Mouse (Mus musculus) lung, adult 2 months (tissue): ENCODE results near the gene Zfp658. TPM values are rescaled to one million over a fixed set of nuclear protein-coding genes. Genes with fewer than 3 reads are reported as not detected.

Source experiments
- DNase-seq: peaks from one replicate; pipeline ENCODE4 v3.0.0; 2022
- H3K4me1 ChIP-seq: fragments of 200-500 bp; 2 replicates; pipeline ENCODE4 v1.6.1; 2011; ENCODE audit warnings: low read length; ENCODE audit not compliant: control insufficient read depth, insufficient read depth
- H3K4me3 ChIP-seq: fragments of 200-500 bp; replicated peaks from 2 replicates; pipeline ENCODE3; 2011; ENCODE audit warnings: low read depth, mild to moderate bottlenecking, control low read depth, low read length; ENCODE audit errors: extremely low read depth
- CTCF ChIP-seq: fragments of 200-500 bp; IDR thresholded peaks from 2 replicates; pipeline ENCODE4 v1.5.1; 2011; ENCODE audit warnings: mild to moderate bottlenecking, low read length, control low read depth; ENCODE audit not compliant: insufficient read depth
- POLR2A ChIP-seq: fragments of 200-500 bp; IDR thresholded peaks from 2 replicates; pipeline ENCODE4 v1.6.1; 2011; ENCODE audit warnings: low read depth, mild to moderate bottlenecking, control low read depth, low read length, borderline replicate concordance; ENCODE audit errors: extremely low read depth
- WGBS: fragments of 180-500 bp; shearing (Covaris S2); methylation state at CpG from one replicate; pipeline ENCODE4 v1.1.7; 2018; 5-methylcytosine and 5-hydroxymethylcytosine counted together
- polyA plus RNA-seq: library from polyadenylated mRNA; depleted of rRNA; stranded (reverse); fragments of >200 nt; gene quantifications from 2 replicates; pipeline ENCODE4 v1.2.3, GENCODE M21; 2012; rRNA removed

Zfp658 gene
- 1.6 and 1.8 TPM in 2 replicates for polyA plus RNA-seq

- TF ChIP-seq POLR2A (0 out of 2 replicates have a peak, but pooled peaks have one; percentile 36), CTCF (no peak)
- H3K4me1 ChIP-seq, result peaks cover 6% of the 10 kb centered on the region
- DNase-seq, result peak; percentile 67
- WGBS, result under 1% methylated on average over 27 of the region's 27 CpGs
- H3K4me3 ChIP-seq, result peak within 1 kb of the TSS; percentile 58
Observed at GRCm38 (mm10) chr7:43562006-43562633, at the start of gene Zfp658. Zfp658 (plus strand) TSS chr7:43562256.

DNA sequence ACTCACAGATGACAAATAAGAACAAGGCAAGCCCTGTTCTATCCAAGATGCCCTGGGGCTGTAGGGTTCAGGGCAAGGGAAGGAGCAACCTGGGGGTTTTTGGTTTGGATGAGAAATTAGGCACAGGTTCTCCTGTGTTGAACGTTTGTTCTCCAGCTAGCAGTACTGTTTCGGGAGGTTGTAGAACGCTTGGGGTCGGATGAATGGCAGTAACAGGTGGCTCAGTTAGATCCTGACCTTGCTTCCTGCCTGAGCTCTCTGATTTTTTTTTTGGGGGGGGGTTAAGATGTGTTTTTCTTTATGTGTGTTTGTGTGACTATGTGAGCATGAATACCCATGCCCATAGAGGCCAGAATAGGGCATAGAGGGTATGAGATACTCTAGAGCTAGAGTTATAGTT lies 49.5 kb upstream of the Zfp658 start:
- Histone ChIP-seq H3K4me1 (no peaks in the 10 kb centered on the region), H3K4me3 (no peak overlapping the region)
- 76% methylated on average over 4 of the region's 4 CpGs for WGBS
- TF ChIP-seq POLR2A, result no peak
- TF ChIP-seq CTCF, result no peak
- no peak for DNase-seq

- H3K4me3 ChIP-seq, result no peak overlapping the region
- whole genome bisulfite sequencing, result 77% methylated on average over 5 of the region's 5 CpGs
- DNase-seq, result no peak
- no peak for TF ChIP-seq CTCF
- TF ChIP-seq POLR2A, result no peak
- no peaks in the 10 kb centered on the region for H3K4me1 ChIP-seq
Observed at GRCm38 (mm10) chr7:43515076-43515475, 47.0 kb upstream of the Zfp658 start.

DNA sequence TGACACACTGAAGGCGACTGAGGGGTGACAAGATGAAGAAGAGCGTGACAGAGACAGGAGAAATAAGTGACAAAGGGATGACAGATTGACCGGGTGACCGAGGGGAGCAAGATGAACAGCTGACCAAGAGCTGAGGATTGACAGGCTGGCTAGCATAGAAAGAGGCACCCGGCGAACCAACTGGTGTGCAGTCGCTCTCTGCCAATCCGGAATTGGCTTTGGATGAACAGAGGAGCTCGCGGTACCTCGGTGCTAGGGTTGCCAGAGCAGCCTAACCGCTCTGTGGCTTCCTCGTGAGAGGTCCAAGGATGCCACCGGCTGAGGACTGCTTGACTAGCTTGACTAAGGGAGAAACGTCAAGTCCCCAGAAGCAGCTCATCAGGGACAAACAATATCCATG lies 43.7 kb upstream of the Zfp658 start:
- H3K4me1 ChIP-seq, result no peaks in the 10 kb centered on the region
- no peak overlapping the region for H3K4me3 ChIP-seq
- DNase-seq, result no peak
- no peak for TF ChIP-seq CTCF
- no peak for TF ChIP-seq POLR2A
- 82% methylated on average over 15 of the region's 15 CpGs for WGBS

DNA sequence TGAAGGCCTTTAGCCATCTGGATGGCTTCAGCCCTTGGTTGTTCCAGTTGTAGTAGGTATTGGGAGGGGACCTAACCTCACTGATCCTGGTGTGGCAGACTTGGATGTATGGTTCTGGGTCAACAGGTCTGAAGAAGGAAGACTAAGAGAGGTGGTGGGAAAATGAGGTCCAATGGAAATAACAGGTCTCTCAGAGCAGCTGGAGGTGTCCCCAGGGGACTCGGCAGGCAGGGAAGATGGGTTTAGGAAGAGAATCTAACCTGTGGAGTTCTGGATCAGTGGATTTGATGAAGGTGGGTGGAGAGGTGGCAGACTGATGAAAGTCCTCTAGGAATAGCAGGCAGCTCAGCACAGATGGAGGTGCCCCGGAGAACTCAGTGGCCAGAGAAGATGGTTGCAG lies 39.3 kb upstream of the Zfp658 start:
- TF ChIP-seq CTCF (no peak), POLR2A (no peak)
- no peak for DNase-seq
- Histone ChIP-seq H3K4me3 (no peak overlapping the region), H3K4me1 (no peaks in the 10 kb centered on the region)
- 85% methylated on average over 2 of the region's 2 CpGs for WGBS

DNA sequence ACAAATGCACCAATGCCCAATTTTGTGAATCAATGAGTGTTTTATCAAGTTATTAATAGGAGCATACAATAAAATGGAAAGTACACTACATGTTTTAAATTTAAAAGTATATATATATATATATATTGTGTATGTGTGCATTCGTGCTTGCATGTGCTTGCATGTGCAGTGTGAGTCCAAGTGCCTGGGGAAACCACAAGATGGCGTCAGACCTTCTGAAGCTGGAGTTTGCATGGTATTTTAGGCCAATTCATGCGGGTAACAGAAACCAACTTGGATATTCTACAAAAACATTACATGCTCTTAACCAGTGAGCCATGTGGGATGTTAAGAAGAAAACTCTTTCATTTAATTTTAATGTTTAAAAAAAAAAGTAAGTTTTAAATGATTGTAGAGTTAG lies 36.7 kb upstream of the Zfp658 start:
- H3K4me3 ChIP-seq, result no peak overlapping the region
- WGBS, result 42% methylated on average over 3 of the region's 3 CpGs
- H3K4me1 ChIP-seq, result no peaks in the 10 kb centered on the region
- no peak for DNase-seq
- TF ChIP-seq CTCF, result peak; percentile 32; the same call in 1 of the 2 replicates
- no peak for TF ChIP-seq POLR2A

- no peaks in the 10 kb centered on the region for H3K4me1 ChIP-seq
- no peak overlapping the region for H3K4me3 ChIP-seq
- no peak for DNase-seq
- 53% methylated on average over 8 of the region's 8 CpGs for WGBS
- TF ChIP-seq POLR2A (no peak), CTCF (no peak)
Observed at GRCm38 (mm10) chr7:43530216-43530785, 31.8 kb upstream of the Zfp658 start.

- peak overlapping the region; percentile 2 for H3K4me3 ChIP-seq
- WGBS, result 71% methylated on average over 9 of the region's 9 CpGs
- TF ChIP-seq POLR2A, result no peak
- TF ChIP-seq CTCF, result no peak
- DNase-seq, result no peak
- H3K4me1 ChIP-seq, result no peaks in the 10 kb centered on the region
Observed at GRCm38 (mm10) chr7:43532936-43533505, 29.0 kb upstream of the Zfp658 start.

DNA sequence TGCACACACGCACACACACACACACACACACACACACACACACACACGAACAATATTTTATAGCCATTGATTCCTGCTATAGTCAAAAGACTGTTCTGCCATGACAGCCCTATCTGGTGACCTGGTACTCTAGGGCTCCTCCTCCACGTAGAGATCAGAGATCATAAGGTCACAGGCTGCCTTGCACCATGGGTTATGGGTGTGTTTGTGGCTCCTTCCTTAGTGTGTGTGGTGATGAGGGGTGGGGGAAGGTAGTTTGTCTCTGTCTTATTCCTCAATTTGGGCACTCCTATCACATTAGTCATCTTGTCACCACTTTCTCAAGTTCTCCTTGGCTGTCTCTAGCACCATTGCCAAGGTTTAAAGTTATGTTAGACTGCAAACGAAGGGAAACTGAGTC lies 23.5 kb upstream of the Zfp658 start:
- 67% methylated on average over 4 of the region's 4 CpGs for WGBS
- Histone ChIP-seq H3K4me3 (no peak overlapping the region), H3K4me1 (no peaks in the 10 kb centered on the region)
- TF ChIP-seq CTCF (no peak), POLR2A (no peak)
- DNase-seq, result no peak
